Mouse (Mus musculus): ENCODE measurements around the gene Irf2bp2. TPM values are rescaled to one million over a fixed set of nuclear protein-coding genes. Genes with fewer than 3 reads are reported as not detected.

Irf2bp2 gene
- polyA plus RNA-seq, 1 experiment from 2014 or later: 4.5 TPM

- Histone ChIP-seq H3K36me3 (ENCODE audit: control insufficient read depth, insufficient read depth, low read length) (no peaks in the 10 kb centered on the region), H3K4me3 (ENCODE audit: low read depth, low read length) (no peak overlapping the region), H3K4me2 (ENCODE audit: low read depth, low read length, severe bottlenecking) (no peak overlapping the region), H3K9me3 (ENCODE audit: control insufficient read depth, low read length) (no peaks in the 10 kb centered on the region), H3K27me3 (ENCODE audit: control insufficient read depth, insufficient read depth, low read length) (no peaks in the 10 kb centered on the region), H3K27ac (ENCODE audit: low read depth, low read length) (no peak overlapping the region), H3K9ac (ENCODE audit: low read length) (no peak overlapping the region), H3K4me1 (replicated peaks; ENCODE audit: control insufficient read depth, insufficient read depth, low read length) (0 out of 2 replicates have a peak, but pooled peaks cover 3% of the 10 kb centered on the region)
- no peak for ATAC-seq (replicated peaks; ENCODE audit: low FRiP score)
- WGBS: 92% methylated on average over 4 of the region's 4 CpGs
- no peak for DNase-seq (ENCODE audit: low spot score)
Observed at GRCm38 (mm10) chr8:126547361-126547760, 46.4 kb downstream of the Irf2bp2 start.

- H3K27ac ChIP-seq (ENCODE audit: low read depth, low read length): no peak overlapping the region
- no peaks in the 10 kb centered on the region for H3K36me3 ChIP-seq (ENCODE audit: control insufficient read depth, insufficient read depth, low read length)
- DNase-seq (ENCODE audit: low spot score) (no peak), ATAC-seq (replicated peaks; ENCODE audit: low FRiP score) (no peak)
- H3K4me1 ChIP-seq (replicated peaks; ENCODE audit: control insufficient read depth, insufficient read depth, low read length): 0 out of 2 replicates have a peak, but pooled peaks cover 3% of the 10 kb centered on the region
- no peak overlapping the region for H3K4me2 ChIP-seq (ENCODE audit: low read depth, low read length, severe bottlenecking)
- no peak overlapping the region for H3K9ac ChIP-seq (ENCODE audit: low read length)
- H3K9me3 ChIP-seq (ENCODE audit: control insufficient read depth, low read length): no peaks in the 10 kb centered on the region
- no peaks in the 10 kb centered on the region for H3K27me3 ChIP-seq (ENCODE audit: control insufficient read depth, insufficient read depth, low read length)
- 70% methylated on average over 1 of the region's 1 CpGs for WGBS
- no peak overlapping the region for H3K4me3 ChIP-seq (ENCODE audit: low read depth, low read length)
Observed at GRCm38 (mm10) chr8:126546480-126546879, 47.3 kb downstream of the Irf2bp2 start.

GRCm38 (mm10) chr8:126543407-126543806 lies 50.4 kb downstream of the Irf2bp2 start:
- peaks cover 11% of the 10 kb centered on the region for H3K4me1 ChIP-seq (replicated peaks; ENCODE audit: control insufficient read depth, insufficient read depth, low read length)
- no peak for DNase-seq (ENCODE audit: low spot score)
- no peak overlapping the region for H3K9ac ChIP-seq (ENCODE audit: low read length)
- no peaks in the 10 kb centered on the region for H3K9me3 ChIP-seq (ENCODE audit: control insufficient read depth, low read length)
- H3K4me3 ChIP-seq (ENCODE audit: low read depth, low read length): no peak overlapping the region
- H3K4me2 ChIP-seq (ENCODE audit: low read depth, low read length, severe bottlenecking): no peak overlapping the region
- H3K36me3 ChIP-seq (ENCODE audit: control insufficient read depth, insufficient read depth, low read length): no peaks in the 10 kb centered on the region
- H3K27me3 ChIP-seq (ENCODE audit: control insufficient read depth, insufficient read depth, low read length): no peaks in the 10 kb centered on the region
- H3K27ac ChIP-seq (ENCODE audit: low read depth, low read length): no peak overlapping the region
- WGBS: 89% methylated on average over 8 of the region's 8 CpGs
- no peak for ATAC-seq (replicated peaks; ENCODE audit: low FRiP score)

GRCm38 (mm10) chr8:126542757-126543156 lies 51.0 kb downstream of the Irf2bp2 start:
- H3K36me3 ChIP-seq (ENCODE audit: control insufficient read depth, insufficient read depth, low read length): no peaks in the 10 kb centered on the region
- no peak overlapping the region for H3K9ac ChIP-seq (ENCODE audit: low read length)
- peaks cover 17% of the 10 kb centered on the region for H3K4me1 ChIP-seq (replicated peaks; ENCODE audit: control insufficient read depth, insufficient read depth, low read length)
- ATAC-seq (replicated peaks; ENCODE audit: low FRiP score) (no peak), DNase-seq (ENCODE audit: low spot score) (no peak)
- no peak overlapping the region for H3K27ac ChIP-seq (ENCODE audit: low read depth, low read length)
- no peak overlapping the region for H3K4me2 ChIP-seq (ENCODE audit: low read depth, low read length, severe bottlenecking)
- no peak overlapping the region for H3K4me3 ChIP-seq (ENCODE audit: low read depth, low read length)
- whole genome bisulfite sequencing: 79% methylated on average over 5 of the region's 5 CpGs
- no peaks in the 10 kb centered on the region for H3K9me3 ChIP-seq (ENCODE audit: control insufficient read depth, low read length)
- H3K27me3 ChIP-seq (ENCODE audit: control insufficient read depth, insufficient read depth, low read length): no peaks in the 10 kb centered on the region

- no peak for ATAC-seq (replicated peaks; ENCODE audit: low FRiP score)
- no peak for DNase-seq (ENCODE audit: low spot score)
- H3K9me3 ChIP-seq (ENCODE audit: control insufficient read depth, low read length): no peaks in the 10 kb centered on the region
- H3K4me1 ChIP-seq (replicated peaks; ENCODE audit: control insufficient read depth, insufficient read depth, low read length): peaks cover 23% of the 10 kb centered on the region
- WGBS: 77% methylated on average over 10 of the region's 10 CpGs
- H3K4me2 ChIP-seq (ENCODE audit: low read depth, low read length, severe bottlenecking): no peak overlapping the region
- H3K36me3 ChIP-seq (ENCODE audit: control insufficient read depth, insufficient read depth, low read length): no peaks in the 10 kb centered on the region
- H3K27ac ChIP-seq (ENCODE audit: low read depth, low read length): no peak overlapping the region
- H3K4me3 ChIP-seq (ENCODE audit: low read depth, low read length): no peak overlapping the region
- no peak overlapping the region for H3K9ac ChIP-seq (ENCODE audit: low read length)
- H3K27me3 ChIP-seq (ENCODE audit: control insufficient read depth, insufficient read depth, low read length): no peaks in the 10 kb centered on the region
Observed at GRCm38 (mm10) chr8:126542090-126542689, 51.6 kb downstream of the Irf2bp2 start.

GRCm38 (mm10) chr8:126540298-126540697 lies 53.5 kb downstream of the Irf2bp2 start:
- no peak for DNase-seq (ENCODE audit: low spot score)
- H3K4me3 ChIP-seq (ENCODE audit: low read depth, low read length): no peak overlapping the region
- H3K4me1 ChIP-seq (replicated peaks; ENCODE audit: control insufficient read depth, insufficient read depth, low read length): peaks cover 32% of the 10 kb centered on the region
- WGBS: 91% methylated on average over 5 of the region's 5 CpGs
- no peaks in the 10 kb centered on the region for H3K9me3 ChIP-seq (ENCODE audit: control insufficient read depth, low read length)
- no peak overlapping the region for H3K4me2 ChIP-seq (ENCODE audit: low read depth, low read length, severe bottlenecking)
- H3K27ac ChIP-seq (ENCODE audit: low read depth, low read length): no peak overlapping the region
- H3K36me3 ChIP-seq (ENCODE audit: control insufficient read depth, insufficient read depth, low read length): no peaks in the 10 kb centered on the region
- no peaks in the 10 kb centered on the region for H3K27me3 ChIP-seq (ENCODE audit: control insufficient read depth, insufficient read depth, low read length)
- ATAC-seq (replicated peaks; ENCODE audit: low FRiP score): no peak
- no peak overlapping the region for H3K9ac ChIP-seq (ENCODE audit: low read length)

- ATAC-seq (replicated peaks; ENCODE audit: low FRiP score) (peak; percentile 35), DNase-seq (ENCODE audit: low spot score) (peak; percentile 61)
- Histone ChIP-seq H3K9me3 (ENCODE audit: control insufficient read depth, low read length) (no peaks in the 10 kb centered on the region), H3K4me2 (ENCODE audit: low read depth, low read length, severe bottlenecking) (peak overlapping the region; percentile 38; the same call in 1 of the 2 replicates), H3K4me1 (replicated peaks; ENCODE audit: control insufficient read depth, insufficient read depth, low read length) (peaks cover 32% of the 10 kb centered on the region), H3K9ac (ENCODE audit: low read length) (no peak overlapping the region; the same call in 1 of the 2 replicates), H3K4me3 (ENCODE audit: low read depth, low read length) (no peak overlapping the region), H3K27ac (ENCODE audit: low read depth, low read length) (peak overlapping the region; percentile 88; the same call in 1 of the 2 replicates), H3K27me3 (ENCODE audit: control insufficient read depth, insufficient read depth, low read length) (no peaks in the 10 kb centered on the region), H3K36me3 (ENCODE audit: control insufficient read depth, insufficient read depth, low read length) (no peaks in the 10 kb centered on the region)
- 74% methylated on average over 10 of the region's 10 CpGs for WGBS
Observed at GRCm38 (mm10) chr8:126539355-126540093, 54.3 kb downstream of the Irf2bp2 start.

GRCm38 (mm10) chr8:126538648-126539354 lies 55.0 kb downstream of the Irf2bp2 start:
- H3K9me3 ChIP-seq (ENCODE audit: control insufficient read depth, low read length): no peaks in the 10 kb centered on the region
- no peaks in the 10 kb centered on the region for H3K36me3 ChIP-seq (ENCODE audit: control insufficient read depth, insufficient read depth, low read length)
- peak; percentile 84 for ATAC-seq (replicated peaks; ENCODE audit: low FRiP score)
- WGBS: 4% methylated on average over 12 of the region's 12 CpGs
- peak overlapping the region; percentile 38; the same call in 1 of the 2 replicates for H3K4me2 ChIP-seq (ENCODE audit: low read depth, low read length, severe bottlenecking)
- no peak overlapping the region for H3K4me3 ChIP-seq (ENCODE audit: low read depth, low read length)
- DNase-seq (ENCODE audit: low spot score): peak; percentile 94
- no peaks in the 10 kb centered on the region for H3K27me3 ChIP-seq (ENCODE audit: control insufficient read depth, insufficient read depth, low read length)
- peak overlapping the region; percentile 39 for H3K9ac ChIP-seq (ENCODE audit: low read length)
- H3K27ac ChIP-seq (ENCODE audit: low read depth, low read length): peak overlapping the region; percentile 88
- H3K4me1 ChIP-seq (replicated peaks; ENCODE audit: control insufficient read depth, insufficient read depth, low read length): peaks cover 32% of the 10 kb centered on the region
